Mouse (Mus musculus): ENCODE measurements around the gene Kcnd3. TPM values are rescaled to one million over a fixed set of nuclear protein-coding genes. Genes with fewer than 3 reads are reported as not detected.

The Kcnd3 gene
- total and polyA plus RNA-seq, 3 experiments = 0.05 TPM; not detected in 2

GRCm38 (mm10) chr3:105581119-105581518 is 129.0 kb downstream of the Kcnd3 start:
- Histone ChIP-seq H3K9me3 (replicated peaks) (no peaks in the 10 kb centered on the region), H3K4me3 (ENCODE audit: low read depth, low read length) (no peak overlapping the region), H3K36me3 (replicated peaks) (no peaks in the 10 kb centered on the region), H3K4me1 (ENCODE audit: insufficient read depth, low read depth, low read length) (no peaks in the 10 kb centered on the region), H3K27me3 (ENCODE audit: insufficient read depth, low read length) (0 out of 2 replicates have a peak, but pooled peaks cover 2% of the 10 kb centered on the region)
- DNase-seq (ENCODE audit: low spot score) = no peak
- no peak for ATAC-seq (ENCODE audit: extremely low read depth, insufficient number of reproducible peaks, low FRiP score, poor library complexity, severe bottlenecking)
- TF ChIP-seq TAL1 (conservative IDR thresholded peaks at IDR 0.05; ENCODE audit: low read depth, low read length) (no peak), GATA1 (IDR thresholded peaks at IDR 0.05; ENCODE audit: borderline replicate concordance, low read length) (no peak), POLR2AphosphoS5 (IDR thresholded peaks at IDR 0.05; ENCODE audit: insufficient replicate concordance, low read depth, low read length) (no peak), CTCF (IDR thresholded peaks at IDR 0.05; ENCODE audit: low read depth, low read length) (no peak), GATA2 (IDR thresholded peaks at IDR 0.05; ENCODE audit: borderline replicate concordance, low read depth, low read length) (no peak)

- DNase-seq (ENCODE audit: low spot score) (no peak), ATAC-seq (ENCODE audit: extremely low read depth, insufficient number of reproducible peaks, low FRiP score, poor library complexity, severe bottlenecking) (no peak)
- Histone ChIP-seq H3K9me3 (replicated peaks) (no peaks in the 10 kb centered on the region), H3K4me1 (ENCODE audit: insufficient read depth, low read depth, low read length) (no peaks in the 10 kb centered on the region), H3K36me3 (replicated peaks) (no peaks in the 10 kb centered on the region), H3K27me3 (ENCODE audit: insufficient read depth, low read length) (peaks cover 2% of the 10 kb centered on the region; the same call in 1 of the 2 replicates), H3K4me3 (ENCODE audit: low read depth, low read length) (no peak overlapping the region)
- TF ChIP-seq POLR2AphosphoS5 (IDR thresholded peaks at IDR 0.05; ENCODE audit: insufficient replicate concordance, low read depth, low read length) = no peak
- no peak for TF ChIP-seq TAL1 (conservative IDR thresholded peaks at IDR 0.05; ENCODE audit: low read depth, low read length)
- no peak for TF ChIP-seq GATA2 (IDR thresholded peaks at IDR 0.05; ENCODE audit: borderline replicate concordance, low read depth, low read length)
- TF ChIP-seq GATA1 (IDR thresholded peaks at IDR 0.05; ENCODE audit: borderline replicate concordance, low read length) = no peak
- TF ChIP-seq CTCF (IDR thresholded peaks at IDR 0.05; ENCODE audit: low read depth, low read length) = no peak
These were observed 133.6 kb downstream of the Kcnd3 start for GRCm38 (mm10) chr3:105585734-105586159.

GRCm38 (mm10) chr3:105590056-105590672 is 138.0 kb downstream of the Kcnd3 start:
- H3K27me3 ChIP-seq (ENCODE audit: insufficient read depth, low read length) = peaks cover 2% of the 10 kb centered on the region; the same call in 1 of the 2 replicates
- ATAC-seq (ENCODE audit: extremely low read depth, insufficient number of reproducible peaks, low FRiP score, poor library complexity, severe bottlenecking) (no peak), DNase-seq (ENCODE audit: low spot score) (no peak)
- H3K9me3 ChIP-seq (replicated peaks) = no peaks in the 10 kb centered on the region
- H3K4me3 ChIP-seq (ENCODE audit: low read depth, low read length) = no peak overlapping the region
- no peaks in the 10 kb centered on the region for H3K36me3 ChIP-seq (replicated peaks)
- no peak for TF ChIP-seq GATA1 (IDR thresholded peaks at IDR 0.05; ENCODE audit: borderline replicate concordance, low read length)
- no peak for TF ChIP-seq CTCF (IDR thresholded peaks at IDR 0.05; ENCODE audit: low read depth, low read length)
- TF ChIP-seq TAL1 (conservative IDR thresholded peaks at IDR 0.05; ENCODE audit: low read depth, low read length) = no peak
- no peak for TF ChIP-seq POLR2AphosphoS5 (IDR thresholded peaks at IDR 0.05; ENCODE audit: insufficient replicate concordance, low read depth, low read length)
- no peak for TF ChIP-seq GATA2 (IDR thresholded peaks at IDR 0.05; ENCODE audit: borderline replicate concordance, low read depth, low read length)
- no peaks in the 10 kb centered on the region for H3K4me1 ChIP-seq (ENCODE audit: insufficient read depth, low read depth, low read length)

- TF ChIP-seq GATA1 (IDR thresholded peaks at IDR 0.05; ENCODE audit: borderline replicate concordance, low read length) = no peak
- no peak for TF ChIP-seq GATA2 (IDR thresholded peaks at IDR 0.05; ENCODE audit: borderline replicate concordance, low read depth, low read length)
- no peak for TF ChIP-seq CTCF (IDR thresholded peaks at IDR 0.05; ENCODE audit: low read depth, low read length)
- TF ChIP-seq POLR2AphosphoS5 (IDR thresholded peaks at IDR 0.05; ENCODE audit: insufficient replicate concordance, low read depth, low read length) = no peak
- TF ChIP-seq TAL1 (conservative IDR thresholded peaks at IDR 0.05; ENCODE audit: low read depth, low read length) = no peak
- H3K9me3 ChIP-seq (replicated peaks) = no peaks in the 10 kb centered on the region
- no peaks in the 10 kb centered on the region; the same call in 1 of the 2 replicates for H3K27me3 ChIP-seq (ENCODE audit: insufficient read depth, low read length)
- no peaks in the 10 kb centered on the region for H3K4me1 ChIP-seq (ENCODE audit: insufficient read depth, low read depth, low read length)
- ATAC-seq (ENCODE audit: extremely low read depth, insufficient number of reproducible peaks, low FRiP score, poor library complexity, severe bottlenecking) (no peak), DNase-seq (ENCODE audit: low spot score) (no peak)
- no peaks in the 10 kb centered on the region for H3K36me3 ChIP-seq (replicated peaks)
- no peak overlapping the region for H3K4me3 ChIP-seq (ENCODE audit: low read depth, low read length)
These were observed 139.6 kb downstream of the Kcnd3 start for GRCm38 (mm10) chr3:105591766-105592165.

GRCm38 (mm10) chr3:105592246-105592645 is 140.1 kb downstream of the Kcnd3 start:
- Histone ChIP-seq H3K4me3 (ENCODE audit: low read depth, low read length) (no peak overlapping the region), H3K4me1 (ENCODE audit: insufficient read depth, low read depth, low read length) (no peaks in the 10 kb centered on the region)

GRCm38 (mm10) chr3:105600483-105600882 is 148.4 kb downstream of the Kcnd3 start:
- H3K4me1 ChIP-seq (ENCODE audit: insufficient read depth, low read depth, low read length) = no peaks in the 10 kb centered on the region
- ATAC-seq (ENCODE audit: extremely low read depth, insufficient number of reproducible peaks, low FRiP score, poor library complexity, severe bottlenecking) (no peak), DNase-seq (ENCODE audit: low spot score) (no peak)
- no peaks in the 10 kb centered on the region for H3K9me3 ChIP-seq (replicated peaks)
- H3K27me3 ChIP-seq (ENCODE audit: insufficient read depth, low read length) = peaks cover 2% of the 10 kb centered on the region; the same call in 1 of the 2 replicates
- no peak overlapping the region for H3K4me3 ChIP-seq (ENCODE audit: low read depth, low read length)
- TF ChIP-seq GATA2 (IDR thresholded peaks at IDR 0.05; ENCODE audit: borderline replicate concordance, low read depth, low read length) (no peak), GATA1 (IDR thresholded peaks at IDR 0.05; ENCODE audit: borderline replicate concordance, low read length) (no peak), POLR2AphosphoS5 (IDR thresholded peaks at IDR 0.05; ENCODE audit: insufficient replicate concordance, low read depth, low read length) (no peak), TAL1 (conservative IDR thresholded peaks at IDR 0.05; ENCODE audit: low read depth, low read length) (no peak), CTCF (IDR thresholded peaks at IDR 0.05; ENCODE audit: low read depth, low read length) (no peak)
- no peaks in the 10 kb centered on the region for H3K36me3 ChIP-seq (replicated peaks)

More at GRCm38 (mm10) chr3:105592246-105592645, 140.1 kb downstream of the Kcnd3 start:
- TF ChIP-seq CTCF (IDR thresholded peaks at IDR 0.05; ENCODE audit: low read depth, low read length) (no peak), GATA1 (IDR thresholded peaks at IDR 0.05; ENCODE audit: borderline replicate concordance, low read length) (no peak), GATA2 (IDR thresholded peaks at IDR 0.05; ENCODE audit: borderline replicate concordance, low read depth, low read length) (no peak), TAL1 (conservative IDR thresholded peaks at IDR 0.05; ENCODE audit: low read depth, low read length) (no peak), POLR2AphosphoS5 (IDR thresholded peaks at IDR 0.05; ENCODE audit: insufficient replicate concordance, low read depth, low read length) (no peak)
- no peak for ATAC-seq (ENCODE audit: extremely low read depth, insufficient number of reproducible peaks, low FRiP score, poor library complexity, severe bottlenecking)
- H3K9me3 ChIP-seq (replicated peaks) = no peaks in the 10 kb centered on the region
- H3K27me3 ChIP-seq (ENCODE audit: insufficient read depth, low read length) = no peaks in the 10 kb centered on the region; the same call in 1 of the 2 replicates
- H3K36me3 ChIP-seq (replicated peaks) = no peaks in the 10 kb centered on the region
- DNase-seq (ENCODE audit: low spot score) = no peak
